Mouse (Mus musculus) neural tube, embryonic 11.5 days (tissue): ENCODE measurements around the gene Prkcg. TPM values are rescaled to one million over a fixed set of nuclear protein-coding genes. Genes with fewer than 3 reads are reported as not detected.
"Not testable (repeated sequence)": the region's sequence is repeated elsewhere in the genome, so short reads cannot be mapped to it uniquely, and the experiment has no call there.

Source experiments
- ATAC-seq: fragments of 200-750 bp; cut with Nextera tagmentation; 2 replicates; pipeline ENCODE4 v1.8.0; 2017; ENCODE audit warnings: moderate number of reproducible peaks, mild to moderate bottlenecking, moderate TSS enrichment, moderate library complexity; ENCODE audit not compliant: insufficient read depth, low FRiP score, low TSS enrichment
- DNase-seq: peaks from one replicate; pipeline ENCODE4 v3.0.0-alpha.2; 2015; ENCODE audit warnings: low spot score
- H3K27ac ChIP-seq: fragments of 300-500 bp; sonication (generic); 2 replicates; pipeline ENCODE4 v1.5.1; 2014; ENCODE audit warnings: low read depth, mild to moderate bottlenecking, low read length
- H3K27me3 ChIP-seq: fragments of 300-500 bp; sonication (generic); 2 replicates; pipeline ENCODE4 v1.6.1; 2014; ENCODE audit warnings: mild to moderate bottlenecking, low read length, mixed read lengths; ENCODE audit not compliant: control insufficient read depth, insufficient read depth
- H3K36me3 ChIP-seq: fragments of 300-500 bp; sonication (generic); 2 replicates; pipeline ENCODE4 v1.6.1; 2014; ENCODE audit warnings: mild to moderate bottlenecking, low read length, moderate library complexity, mixed read lengths; ENCODE audit not compliant: control insufficient read depth, insufficient read depth
- H3K4me1 ChIP-seq: fragments of 300-500 bp; sonication (generic); 2 replicates; pipeline ENCODE4 v1.6.1; 2014; ENCODE audit warnings: low read length, mixed read lengths; ENCODE audit not compliant: control insufficient read depth, insufficient read depth
- H3K4me2 ChIP-seq: fragments of 300-500 bp; sonication (generic); 2 replicates; pipeline ENCODE4 v1.6.1; 2014; ENCODE audit warnings: low read depth, mild to moderate bottlenecking, moderate library complexity
- H3K4me3 ChIP-seq: fragments of 300-500 bp; sonication (generic); 2 replicates; pipeline ENCODE4 v1.5.1; 2014; ENCODE audit warnings: low read depth, low read length
- H3K9ac ChIP-seq: fragments of 300-500 bp; sonication (generic); 2 replicates; pipeline ENCODE4 v1.6.1; 2014; ENCODE audit warnings: mild to moderate bottlenecking, low read length
- H3K9me3 ChIP-seq: fragments of 300-500 bp; sonication (generic); 2 replicates; pipeline ENCODE4 v1.6.1; 2016; ENCODE audit warnings: low read length; ENCODE audit not compliant: control insufficient read depth
- WGBS: fragments of 180-500 bp; shearing (Covaris S2); extraction: QIAGEN DNeasy Blood & Tissue Kit; methylation state at CpG from one replicate; pipeline ENCODE4 v1.1.7; 2014; 5-methylcytosine and 5-hydroxymethylcytosine counted together
- polyA plus RNA-seq: library from polyadenylated mRNA; unstranded; fragments of >200 nt; fragmentation: Nextera tagmentation; extraction: Ambion mirVana; gene quantifications from 2 replicates; pipeline ENCODE4 v1.2.1, GENCODE M21; 2014

The Prkcg gene
- polyA plus RNA-seq, 1 experiment from 2014 or later: 0.77 TPM

- Histone ChIP-seq H3K27ac (no peak overlapping the region), H3K36me3 (no peaks in the 10 kb centered on the region), H3K9me3 (no peaks in the 10 kb centered on the region), H3K4me1 (no peaks in the 10 kb centered on the region), H3K27me3 (no peaks in the 10 kb centered on the region), H3K9ac (no peak overlapping the region), H3K4me2 (no peak overlapping the region), H3K4me3 (no peak overlapping the region)
- no peak for DNase-seq
- no peak for ATAC-seq
- 63% methylated on average over 8 of the region's 8 CpGs for WGBS
These were observed 21.1 kb upstream of the Prkcg start for GRCm38 (mm10) chr7:3267888-3268287.

- Histone ChIP-seq H3K4me3 (no peak overlapping the region), H3K27ac (no peak overlapping the region), H3K9ac (no peak overlapping the region), H3K4me2 (no peak overlapping the region), H3K4me1 (no peaks in the 10 kb centered on the region), H3K27me3 (no peaks in the 10 kb centered on the region), H3K36me3 (no peaks in the 10 kb centered on the region), H3K9me3 (no peaks in the 10 kb centered on the region)
- ATAC-seq (no peak), DNase-seq (no peak)
- 8% methylated on average over 3 of the region's 3 CpGs for WGBS
These were observed 20.7 kb upstream of the Prkcg start for GRCm38 (mm10) chr7:3268291-3268690.

- no peak for DNase-seq
- no peaks in the 10 kb centered on the region for H3K9me3 ChIP-seq
- H3K36me3 ChIP-seq: no peaks in the 10 kb centered on the region
- H3K27ac ChIP-seq: no peak overlapping the region
- H3K4me1 ChIP-seq: no peaks in the 10 kb centered on the region
- ATAC-seq: no peak
- H3K4me2 ChIP-seq: no peak overlapping the region
- H3K27me3 ChIP-seq: no peaks in the 10 kb centered on the region
- WGBS: 89% methylated on average over 9 of the region's 9 CpGs
- H3K9ac ChIP-seq: no peak overlapping the region
- no peak overlapping the region for H3K4me3 ChIP-seq
These were observed 16.8 kb upstream of the Prkcg start for GRCm38 (mm10) chr7:3272206-3272605.

- 69% methylated on average over 6 of the region's 6 CpGs for WGBS
- no peaks in the 10 kb centered on the region for H3K9me3 ChIP-seq
- H3K9ac ChIP-seq: no peak overlapping the region
- DNase-seq (no peak), ATAC-seq (no peak)
- no peaks in the 10 kb centered on the region for H3K27me3 ChIP-seq
- H3K27ac ChIP-seq: no peak overlapping the region
- no peaks in the 10 kb centered on the region for H3K36me3 ChIP-seq
- no peaks in the 10 kb centered on the region for H3K4me1 ChIP-seq
- H3K4me3 ChIP-seq: no peak overlapping the region
- no peak overlapping the region for H3K4me2 ChIP-seq
These were observed 13.4 kb upstream of the Prkcg start for GRCm38 (mm10) chr7:3275455-3276170.

GRCm38 (mm10) chr7:3276781-3277180 lies 12.2 kb upstream of the Prkcg start:
- H3K9ac ChIP-seq, H3K9me3 ChIP-seq, H3K4me2 ChIP-seq, H3K27me3 ChIP-seq, H3K27ac ChIP-seq, H3K36me3 ChIP-seq, H3K4me1 ChIP-seq, ATAC-seq, H3K4me3 ChIP-seq, DNase-seq: not testable (repeated sequence)
- 66% methylated on average over 4 of the region's 4 CpGs for WGBS

- WGBS: 73% methylated on average over 5 of the region's 5 CpGs
- H3K4me3 ChIP-seq: no peak overlapping the region
- DNase-seq: no peak
- H3K9me3 ChIP-seq: no peaks in the 10 kb centered on the region
- no peak overlapping the region for H3K9ac ChIP-seq
- no peak overlapping the region for H3K4me2 ChIP-seq
- no peaks in the 10 kb centered on the region for H3K27me3 ChIP-seq
- no peaks in the 10 kb centered on the region for H3K36me3 ChIP-seq
- no peak overlapping the region for H3K27ac ChIP-seq
- no peaks in the 10 kb centered on the region for H3K4me1 ChIP-seq
- ATAC-seq: no peak
These were observed 8.8 kb upstream of the Prkcg start for GRCm38 (mm10) chr7:3280080-3280653.

- Histone ChIP-seq H3K4me3 (no peak overlapping the region), H3K9ac (no peak overlapping the region), H3K4me1 (no peaks in the 10 kb centered on the region), H3K9me3 (no peaks in the 10 kb centered on the region), H3K27me3 (no peaks in the 10 kb centered on the region), H3K36me3 (no peaks in the 10 kb centered on the region), H3K4me2 (no peak overlapping the region), H3K27ac (no peak overlapping the region)
- DNase-seq (no peak), ATAC-seq (no peak)
- 51% methylated on average over 8 of the region's 8 CpGs for WGBS
These were observed 8.3 kb upstream of the Prkcg start for GRCm38 (mm10) chr7:3280654-3281153.

GRCm38 (mm10) chr7:3281741-3282140 lies 7.2 kb upstream of the Prkcg start:
- Histone ChIP-seq H3K4me2 (no peak overlapping the region), H3K9me3 (no peaks in the 10 kb centered on the region), H3K9ac (no peak overlapping the region), H3K4me3 (no peak overlapping the region), H3K4me1 (no peaks in the 10 kb centered on the region), H3K36me3 (no peaks in the 10 kb centered on the region), H3K27me3 (no peaks in the 10 kb centered on the region), H3K27ac (no peak overlapping the region)
- ATAC-seq: no peak
- DNase-seq: no peak
- 80% methylated on average over 6 of the region's 6 CpGs for WGBS
